Mouse (Mus musculus) liver, embryonic 14.5 days (tissue): ENCODE measurements around the gene Slc25a39. TPM values are rescaled to one million over a fixed set of nuclear protein-coding genes. Genes with fewer than 3 reads are reported as not detected.

Experiments used
- ATAC-seq: fragments of 200-750 bp; cut with Nextera tagmentation; 2 replicates; pipeline ENCODE4 v1.8.0; 2017; ENCODE audit warnings: moderate number of reproducible peaks, mild to moderate bottlenecking, moderate library complexity; ENCODE audit not compliant: insufficient read depth
- DNase-seq, 3 experiments: peaks; one replicate each; pipeline ENCODE4 v3.0.0-alpha.2; 2012 to 2013; ENCODE audit warnings: low read depth in 3 of 3, low spot score in 3 of 3
- H3K27ac ChIP-seq: fragments of 300-500 bp; sonication (generic); 2 replicates; pipeline ENCODE4 v1.5.1; 2014; ENCODE audit warnings: moderate library complexity, mild to moderate bottlenecking, control low read depth, inconsistent platforms
- H3K27me3 ChIP-seq: fragments of 300-500 bp; sonication (generic); 2 replicates; pipeline ENCODE4 v1.6.1; 2014; ENCODE audit warnings: mild to moderate bottlenecking, low read length, moderate library complexity; ENCODE audit not compliant: control insufficient read depth, insufficient read depth
- H3K36me3 ChIP-seq: fragments of 300-500 bp; sonication (generic); replicated peaks from 2 replicates; pipeline ENCODE4 v1.6.1; 2014; ENCODE audit warnings: low read depth; ENCODE audit not compliant: control insufficient read depth, insufficient read depth
- H3K4me1 ChIP-seq, 2 experiments: fragments of 200-500 bp in 1 of 2; fragments of 300-500 bp in 1 of 2; sonication (generic) in 1 of 2; replicated peaks; 2 replicates each; pipeline ENCODE4 v1.6.1; 2012 to 2014; ENCODE audit warnings: antibody characterized with exemption in 1 of 2, inconsistent platforms in 1 of 2, low read length in 1 of 2; ENCODE audit not compliant: control insufficient read depth in 2 of 2, insufficient read depth in 2 of 2
- H3K4me2 ChIP-seq: fragments of 300-500 bp; sonication (generic); 2 replicates; pipeline ENCODE4 v1.6.1; 2014; ENCODE audit warnings: low read depth, mild to moderate bottlenecking, control low read depth, moderate library complexity
- H3K4me3 ChIP-seq, 2 experiments: fragments of 200-500 bp in 1 of 2; fragments of 300-500 bp in 1 of 2; sonication (generic) in 1 of 2; 2 replicates each; pipeline ENCODE4 v1.5.1; 2012 to 2014; ENCODE audit warnings: low read depth in 2 of 2, low read length in 2 of 2, mild to moderate bottlenecking in 2 of 2, control low read depth in 1 of 2, inconsistent platforms in 1 of 2, moderate library complexity in 1 of 2; ENCODE audit not compliant: insufficient read depth in 1 of 2
- H3K9ac ChIP-seq: fragments of 300-500 bp; sonication (generic); replicated peaks from 2 replicates; pipeline ENCODE4 v1.6.1; 2014; ENCODE audit warnings: mild to moderate bottlenecking, control low read depth, moderate library complexity
- H3K9me3 ChIP-seq: fragments of 300-500 bp; sonication (generic); 2 replicates; pipeline ENCODE4 v1.6.1; 2016; ENCODE audit warnings: low read length, mixed read lengths; ENCODE audit not compliant: control insufficient read depth
- CTCF ChIP-seq: IDR thresholded peaks from 2 replicates; pipeline ENCODE4 v1.5.1; 2016; ENCODE audit warnings: antibody characterized with exemption, low read depth, control low read depth
- EP300 ChIP-seq: IDR thresholded peaks from 2 replicates; pipeline ENCODE4 v1.6.1; 2016; ENCODE audit warnings: antibody characterized with exemption, low read depth
- WGBS: fragments of 180-500 bp; shearing (Covaris S2); extraction: QIAGEN DNeasy Blood & Tissue Kit; methylation state at CpG from one replicate; pipeline ENCODE4 v1.1.7; 2014; ENCODE audit not compliant: insufficient replicate concordance; 5-methylcytosine and 5-hydroxymethylcytosine counted together
- polyA plus RNA-seq, 2 experiments: library from polyadenylated mRNA; depleted of rRNA in 1 of 2; stranded (reverse) in 1 of 2; unstranded in 1 of 2; fragments of >200 nt; fragmentation: Nextera tagmentation in 1 of 2; extraction: Ambion mirVana in 1 of 2; gene quantifications; 2 replicates each; pipeline versions ENCODE4 v1.2.1 to v1.2.3; 2012 to 2014

Gene Slc25a39
- polyA plus RNA-seq, 2 experiments, result 167 to 339 TPM

- no peak overlapping the region for H3K4me2 ChIP-seq
- H3K9me3 ChIP-seq, result no peaks in the 10 kb centered on the region
- H3K4me3 ChIP-seq, result no peak overlapping the region
- peaks cover 0 to 2% of the 10 kb centered on the region in 2 experiments; a peak in 1 of 4 replicates for H3K4me1 ChIP-seq
- no peaks in the 10 kb centered on the region for H3K36me3 ChIP-seq
- ATAC-seq (no peak), DNase-seq (no peak)
- H3K27me3 ChIP-seq, result no peaks in the 10 kb centered on the region
- TF ChIP-seq EP300, result no peak
- no peak for TF ChIP-seq CTCF
- no peak overlapping the region for H3K9ac ChIP-seq
- H3K27ac ChIP-seq, result no peak overlapping the region
Measured at GRCm38 (mm10) chr11:102418887-102419286, 11.1 kb upstream of the Slc25a39 start.

GRCm38 (mm10) chr11:102417160-102417559 lies 9.4 kb upstream of the Slc25a39 start:
- ATAC-seq, result no peak
- H3K36me3 ChIP-seq, result no peaks in the 10 kb centered on the region
- no peak overlapping the region for H3K27ac ChIP-seq
- TF ChIP-seq EP300, result no peak
- no peaks in the 10 kb centered on the region for H3K27me3 ChIP-seq
- peaks cover 0 to 2% of the 10 kb centered on the region in 2 experiments; a peak in 1 of 4 replicates for H3K4me1 ChIP-seq
- WGBS, result 65% methylated on average over 1 of the region's 1 CpGs
- no peak overlapping the region for H3K9ac ChIP-seq
- no peaks in the 10 kb centered on the region for H3K9me3 ChIP-seq
- no peak overlapping the region for H3K4me2 ChIP-seq
- no peak for DNase-seq
- no peak overlapping the region for H3K4me3 ChIP-seq

- Histone ChIP-seq H3K4me2 (no peak overlapping the region), H3K4me3 (no peak overlapping the region), H3K4me1 (peaks cover 6 to 8% of the 10 kb centered on the region in 2 experiments), H3K27me3 (no peaks in the 10 kb centered on the region), H3K9me3 (no peaks in the 10 kb centered on the region), H3K27ac (no peak overlapping the region), H3K36me3 (no peaks in the 10 kb centered on the region), H3K9ac (no peak overlapping the region)
- DNase-seq, result no peak
- 69% methylated on average over 10 of the region's 10 CpGs for WGBS
- ATAC-seq, result no peak
- TF ChIP-seq EP300, result no peak
Measured at GRCm38 (mm10) chr11:102415034-102415802, 7.5 kb upstream of the Slc25a39 start.

GRCm38 (mm10) chr11:102413059-102413458 lies 5.3 kb upstream of the Slc25a39 start:
- Histone ChIP-seq H3K9ac (no peak overlapping the region), H3K4me1 (peaks cover 17 to 21% of the 10 kb centered on the region in 2 experiments), H3K9me3 (no peaks in the 10 kb centered on the region), H3K27me3 (no peaks in the 10 kb centered on the region), H3K36me3 (no peaks in the 10 kb centered on the region), H3K27ac (no peak overlapping the region), H3K4me2 (no peak overlapping the region), H3K4me3 (no peak overlapping the region)
- no peak for DNase-seq
- TF ChIP-seq CTCF (no peak), EP300 (no peak)
- ATAC-seq, result no peak
- WGBS, result 63% methylated on average over 8 of the region's 8 CpGs

- H3K27ac ChIP-seq, result peak overlapping the region; percentile 12; the same call in 1 of the 2 replicates
- no peak for ATAC-seq
- 7% methylated on average over 11 of the region's 11 CpGs for WGBS
Measured at GRCm38 (mm10) chr11:102411704-102412103, 4.0 kb upstream of the Slc25a39 start.

More at GRCm38 (mm10) chr11:102411704-102412103, 4.0 kb upstream of the Slc25a39 start:
- DNase-seq, result peak; percentile 81 to 84 (median 84)
- peak; percentile 96 for TF ChIP-seq CTCF
- peak; percentile 37 for TF ChIP-seq EP300
- Histone ChIP-seq H3K9ac (no peak overlapping the region), H3K9me3 (no peaks in the 10 kb centered on the region), H3K4me3 (no peak overlapping the region), H3K36me3 (no peaks in the 10 kb centered on the region), H3K4me2 (peak overlapping the region; percentile 39), H3K4me1 (peaks cover 17 to 21% of the 10 kb centered on the region in 2 experiments), H3K27me3 (no peaks in the 10 kb centered on the region)
